Mouse (Mus musculus): Measurements from ENCODE around the gene Ptprf. TPM values are rescaled to one million over a fixed set of nuclear protein-coding genes. Genes with fewer than 3 reads are reported as not detected.

Ptprf gene
- total and polyA plus RNA-seq, 3 experiments: 0.27 TPM; not detected in 2

- Histone ChIP-seq H3K27me3 (ENCODE audit: insufficient read depth, low read length) (peaks cover 9% of the 10 kb centered on the region; the same call in 1 of the 2 replicates), H3K4me3 (ENCODE audit: low read depth, low read length) (no peak overlapping the region), H3K36me3 (replicated peaks) (no peaks in the 10 kb centered on the region), H3K4me1 (ENCODE audit: insufficient read depth, low read depth, low read length) (no peaks in the 10 kb centered on the region), H3K9me3 (replicated peaks) (no peaks in the 10 kb centered on the region)
- TF ChIP-seq TAL1 (conservative IDR thresholded peaks at IDR 0.05; ENCODE audit: low read depth, low read length): no peak
- no peak for TF ChIP-seq GATA2 (IDR thresholded peaks at IDR 0.05; ENCODE audit: borderline replicate concordance, low read depth, low read length)
- no peak for TF ChIP-seq POLR2AphosphoS5 (IDR thresholded peaks at IDR 0.05; ENCODE audit: insufficient replicate concordance, low read depth, low read length)
- no peak for TF ChIP-seq GATA1 (IDR thresholded peaks at IDR 0.05; ENCODE audit: borderline replicate concordance, low read length)
- TF ChIP-seq CTCF (IDR thresholded peaks at IDR 0.05; ENCODE audit: low read depth, low read length): no peak
- ATAC-seq (ENCODE audit: extremely low read depth, insufficient number of reproducible peaks, low FRiP score, poor library complexity, severe bottlenecking) (no peak), DNase-seq (ENCODE audit: low spot score) (no peak)
These were observed 57.3 kb downstream of the Ptprf start for GRCm38 (mm10) chr4:118233886-118234285.

GRCm38 (mm10) chr4:118231861-118232260 is 59.3 kb downstream of the Ptprf start:
- no peak for DNase-seq (ENCODE audit: low spot score)
- TF ChIP-seq CTCF (IDR thresholded peaks at IDR 0.05; ENCODE audit: low read depth, low read length) (no peak), GATA2 (IDR thresholded peaks at IDR 0.05; ENCODE audit: borderline replicate concordance, low read depth, low read length) (no peak), GATA1 (IDR thresholded peaks at IDR 0.05; ENCODE audit: borderline replicate concordance, low read length) (no peak), POLR2AphosphoS5 (IDR thresholded peaks at IDR 0.05; ENCODE audit: insufficient replicate concordance, low read depth, low read length) (no peak), TAL1 (conservative IDR thresholded peaks at IDR 0.05; ENCODE audit: low read depth, low read length) (no peak)
- no peaks in the 10 kb centered on the region for H3K36me3 ChIP-seq (replicated peaks)
- H3K9me3 ChIP-seq (replicated peaks): no peaks in the 10 kb centered on the region
- H3K4me3 ChIP-seq (ENCODE audit: low read depth, low read length): no peak overlapping the region
- H3K4me1 ChIP-seq (ENCODE audit: insufficient read depth, low read depth, low read length): no peaks in the 10 kb centered on the region
- ATAC-seq (ENCODE audit: extremely low read depth, insufficient number of reproducible peaks, low FRiP score, poor library complexity, severe bottlenecking): no peak
- H3K27me3 ChIP-seq (ENCODE audit: insufficient read depth, low read length): peaks cover 4% of the 10 kb centered on the region; the same call in 1 of the 2 replicates

- no peak for ATAC-seq (ENCODE audit: extremely low read depth, insufficient number of reproducible peaks, low FRiP score, poor library complexity, severe bottlenecking)
- Histone ChIP-seq H3K27me3 (ENCODE audit: insufficient read depth, low read length) (peaks cover 6% of the 10 kb centered on the region; the same call in 1 of the 2 replicates), H3K36me3 (replicated peaks) (no peaks in the 10 kb centered on the region), H3K9me3 (replicated peaks) (no peaks in the 10 kb centered on the region), H3K4me1 (ENCODE audit: insufficient read depth, low read depth, low read length) (no peaks in the 10 kb centered on the region), H3K4me3 (ENCODE audit: low read depth, low read length) (no peak overlapping the region)
- no peak for DNase-seq (ENCODE audit: low spot score)
- TF ChIP-seq GATA2 (IDR thresholded peaks at IDR 0.05; ENCODE audit: borderline replicate concordance, low read depth, low read length): no peak
- no peak for TF ChIP-seq GATA1 (IDR thresholded peaks at IDR 0.05; ENCODE audit: borderline replicate concordance, low read length)
- no peak for TF ChIP-seq CTCF (IDR thresholded peaks at IDR 0.05; ENCODE audit: low read depth, low read length)
- no peak for TF ChIP-seq TAL1 (conservative IDR thresholded peaks at IDR 0.05; ENCODE audit: low read depth, low read length)
These were observed 62.0 kb downstream of the Ptprf start for GRCm38 (mm10) chr4:118229035-118229770.

- H3K4me1 ChIP-seq (ENCODE audit: insufficient read depth, low read depth, low read length): no peaks in the 10 kb centered on the region
- no peaks in the 10 kb centered on the region for H3K9me3 ChIP-seq (replicated peaks)
- peaks cover 13% of the 10 kb centered on the region; the same call in 1 of the 2 replicates for H3K27me3 ChIP-seq (ENCODE audit: insufficient read depth, low read length)
- ATAC-seq (ENCODE audit: extremely low read depth, insufficient number of reproducible peaks, low FRiP score, poor library complexity, severe bottlenecking): no peak
- no peak for DNase-seq (ENCODE audit: low spot score)
- TF ChIP-seq GATA1 (IDR thresholded peaks at IDR 0.05; ENCODE audit: borderline replicate concordance, low read length) (no peak), TAL1 (conservative IDR thresholded peaks at IDR 0.05; ENCODE audit: low read depth, low read length) (no peak), CTCF (IDR thresholded peaks at IDR 0.05; ENCODE audit: low read depth, low read length) (no peak), GATA2 (IDR thresholded peaks at IDR 0.05; ENCODE audit: borderline replicate concordance, low read depth, low read length) (no peak), POLR2AphosphoS5 (IDR thresholded peaks at IDR 0.05; ENCODE audit: insufficient replicate concordance, low read depth, low read length) (no peak)
- H3K4me3 ChIP-seq (ENCODE audit: low read depth, low read length): no peak overlapping the region
- H3K36me3 ChIP-seq (replicated peaks): no peaks in the 10 kb centered on the region
These were observed 63.8 kb downstream of the Ptprf start for GRCm38 (mm10) chr4:118227398-118227797.

- no peak overlapping the region for H3K4me3 ChIP-seq (ENCODE audit: low read depth, low read length)
- TF ChIP-seq CTCF (IDR thresholded peaks at IDR 0.05; ENCODE audit: low read depth, low read length): no peak
- TF ChIP-seq POLR2AphosphoS5 (IDR thresholded peaks at IDR 0.05; ENCODE audit: insufficient replicate concordance, low read depth, low read length): no peak
- no peak for TF ChIP-seq TAL1 (conservative IDR thresholded peaks at IDR 0.05; ENCODE audit: low read depth, low read length)
- TF ChIP-seq GATA2 (IDR thresholded peaks at IDR 0.05; ENCODE audit: borderline replicate concordance, low read depth, low read length): no peak
- TF ChIP-seq GATA1 (IDR thresholded peaks at IDR 0.05; ENCODE audit: borderline replicate concordance, low read length): no peak
- H3K36me3 ChIP-seq (replicated peaks): no peaks in the 10 kb centered on the region
- no peaks in the 10 kb centered on the region for H3K9me3 ChIP-seq (replicated peaks)
- no peaks in the 10 kb centered on the region for H3K4me1 ChIP-seq (ENCODE audit: insufficient read depth, low read depth, low read length)
- DNase-seq (ENCODE audit: low spot score): no peak
- H3K27me3 ChIP-seq (ENCODE audit: insufficient read depth, low read length): peaks cover 27% of the 10 kb centered on the region; the same call in 1 of the 2 replicates
- ATAC-seq (ENCODE audit: extremely low read depth, insufficient number of reproducible peaks, low FRiP score, poor library complexity, severe bottlenecking): no peak
These were observed 69.9 kb downstream of the Ptprf start for GRCm38 (mm10) chr4:118221261-118221660.

- TF ChIP-seq GATA1 (IDR thresholded peaks at IDR 0.05; ENCODE audit: borderline replicate concordance, low read length) (no peak), GATA2 (IDR thresholded peaks at IDR 0.05; ENCODE audit: borderline replicate concordance, low read depth, low read length) (no peak), CTCF (IDR thresholded peaks at IDR 0.05; ENCODE audit: low read depth, low read length) (no peak), TAL1 (conservative IDR thresholded peaks at IDR 0.05; ENCODE audit: low read depth, low read length) (no peak), POLR2AphosphoS5 (IDR thresholded peaks at IDR 0.05; ENCODE audit: insufficient replicate concordance, low read depth, low read length) (no peak)
- no peak overlapping the region for H3K4me3 ChIP-seq (ENCODE audit: low read depth, low read length)
- H3K9me3 ChIP-seq (replicated peaks): no peaks in the 10 kb centered on the region
- DNase-seq (ENCODE audit: low spot score): no peak
- ATAC-seq (ENCODE audit: extremely low read depth, insufficient number of reproducible peaks, low FRiP score, poor library complexity, severe bottlenecking): no peak
- no peaks in the 10 kb centered on the region for H3K36me3 ChIP-seq (replicated peaks)
- no peaks in the 10 kb centered on the region for H3K4me1 ChIP-seq (ENCODE audit: insufficient read depth, low read depth, low read length)
- H3K27me3 ChIP-seq (ENCODE audit: insufficient read depth, low read length): peaks cover 24% of the 10 kb centered on the region; the same call in 1 of the 2 replicates
These were observed 70.4 kb downstream of the Ptprf start for GRCm38 (mm10) chr4:118220756-118221155.

All from G1E (cell line).